Mouse (Mus musculus) liver, postnatal 0 days (tissue): ENCODE data around the gene Tmem246.

ENCODE experiments used
- CTCF ChIP-seq: sonication (generic); IDR thresholded peaks from 2 replicates; pipeline ENCODE4 v1.5.1; 2016; ENCODE audit warnings: antibody characterized with exemption, low read depth
- EP300 ChIP-seq: IDR thresholded peaks from 2 replicates; pipeline ENCODE4 v1.6.1; 2016; ENCODE audit warnings: antibody characterized with exemption, low read depth, mild to moderate bottlenecking

GRCm38 (mm10) chr4:49616924-49617323, 19.2 kb upstream of the Tmem246 start:
- TF ChIP-seq CTCF (no peak), EP300 (no peak)
